Mouse (Mus musculus) heart, adult 2 months (tissue): ENCODE results near the gene Hsbp1. TPM values are rescaled to one million over a fixed set of nuclear protein-coding genes. Genes with fewer than 3 reads are reported as not detected.
"Not testable (repeated sequence)": the region's sequence is repeated elsewhere in the genome, so short reads cannot be mapped to it uniquely, and the experiment has no call there.

Experiments used
- DNase-seq, 2 experiments: peaks; one replicate each; pipeline ENCODE4 v3.0.0; 2021
- H3K27ac ChIP-seq: fragments of 200-600 bp; 2 replicates; pipeline ENCODE4 v1.8.1; 2022
- H3K27me3 ChIP-seq: fragments of 200-500 bp; 2 replicates; pipeline ENCODE4 v1.6.1; 2012; ENCODE audit warnings: mild to moderate bottlenecking, low read length, inconsistent platforms, mixed read lengths; ENCODE audit not compliant: control insufficient read depth, insufficient read depth
- H3K36me3 ChIP-seq: fragments of 200-500 bp; 2 replicates; pipeline ENCODE4 v1.6.1; 2012; ENCODE audit warnings: low read length, inconsistent platforms; ENCODE audit not compliant: control insufficient read depth, insufficient read depth
- H3K4me1 ChIP-seq: fragments of 200-500 bp; 2 replicates; pipeline ENCODE4 v1.6.1; 2011; ENCODE audit warnings: low read length; ENCODE audit not compliant: control insufficient read depth, insufficient read depth
- H3K4me3 ChIP-seq: fragments of 200-600 bp; 2 replicates; pipeline ENCODE4 v1.8.1; 2022
- H3K79me2 ChIP-seq: fragments of 200-500 bp; replicated peaks from 2 replicates; pipeline ENCODE4 v1.6.1; 2012; ENCODE audit warnings: mild to moderate bottlenecking, inconsistent platforms, low read length, moderate library complexity, mixed read lengths; ENCODE audit not compliant: control insufficient read depth, insufficient read depth
- H3K9ac ChIP-seq: fragments of 200-500 bp; 2 replicates; pipeline ENCODE4 v1.6.1; 2012; ENCODE audit warnings: low read depth, mild to moderate bottlenecking, control low read depth, inconsistent platforms, low read length, mixed read lengths
- CTCF ChIP-seq: fragments of 200-600 bp; IDR thresholded peaks from 2 replicates; pipeline ENCODE4 v1.8.1; 2022; ENCODE audit warnings: antibody characterized with exemption, mild to moderate bottlenecking, moderate library complexity
- EP300 ChIP-seq: fragments of 200-500 bp; IDR thresholded peaks from 2 replicates; pipeline ENCODE4 v1.6.1; 2011; ENCODE audit warnings: low read depth, low read length, control low read depth; ENCODE audit not compliant: insufficient read depth
- POLR2A ChIP-seq: fragments of 200-500 bp; IDR thresholded peaks from 2 replicates; pipeline ENCODE4 v1.6.1; 2011; ENCODE audit warnings: mild to moderate bottlenecking, low read depth, low read length, control low read depth; ENCODE audit not compliant: insufficient read depth
- WGBS: fragments of 180-500 bp; shearing (Covaris S2); methylation state at CpG from one replicate; pipeline ENCODE4 v1.1.7; 2018; 5-methylcytosine and 5-hydroxymethylcytosine counted together
- intact Hi-C: fragments of 180-260 bp; cut with DNase I; formaldehyde crosslinking; loops from one replicate; pipeline ENCODE4 v1.15.1; 2025
- long read RNA-seq: library from polyadenylated mRNA; stranded (forward); transcript quantifications from one replicate; pipeline ENCODE4 v2.0.0, GENCODE M21; 2021
- polyA plus RNA-seq: library from polyadenylated mRNA; depleted of rRNA; stranded (reverse); fragments of >200 nt; gene quantifications from 2 replicates; pipeline ENCODE4 v1.2.3, GENCODE M21; 2012; rRNA removed
- total RNA-seq, 2 experiments: library from RNA; stranded (reverse); gene quantifications; 2 replicates each; pipeline ENCODE4 v1.2.3; 2021

Hsbp1 gene
- total RNA-seq (100 to 1,000 TPM; 148 to 159 TPM), polyA plus RNA-seq (132 and 216 TPM in 2 replicates)
- long read RNA-seq, transcript Hsbp1-201 (4 exons, 1,208 nt) = major isoform, 165 of 167 reads
- long read RNA-seq, partial matches to known transcripts = 1 of 167 reads
- long read RNA-seq, other reads (novel, unspliced or antisense) = 0 of 167 reads

- WGBS = 3% methylated on average over 52 of the region's 52 CpGs
- TF ChIP-seq EP300 (peak; percentile 53; the same call in 1 of the 2 replicates), POLR2A (peak; percentile 91), CTCF (no peak)
These were observed at the start of gene Hsbp1 for GRCm38 (mm10) chr8:119344190-119344856. TSS of gene Hsbp1 (plus strand) at chr8:119344488.

GRCm38 (mm10) chr8:119295477-119295876 lies 48.8 kb upstream of the Hsbp1 start:
- no peak overlapping the region for H3K4me3 ChIP-seq
- H3K36me3 ChIP-seq = no peaks in the 10 kb centered on the region
- no peaks in the 10 kb centered on the region for H3K4me1 ChIP-seq
- no peaks in the 10 kb centered on the region for H3K27me3 ChIP-seq
- DNase-seq = no peak
- TF ChIP-seq CTCF (peak; percentile 30), POLR2A (no peak), EP300 (no peak)
- H3K9ac ChIP-seq = no peak overlapping the region
- intact Hi-C loops = no loop called here
- no peaks in the 10 kb centered on the region for H3K79me2 ChIP-seq
- WGBS = 73% methylated on average over 13 of the region's 13 CpGs
- H3K27ac ChIP-seq = no peak overlapping the region

More at GRCm38 (mm10) chr8:119344190-119344856, at the start of gene Hsbp1:
- peak; percentile 98 to 99 for DNase-seq
- peak within 1 kb of the TSS; percentile 93 for H3K4me3 ChIP-seq
- H3K4me1 ChIP-seq = peaks cover 3% of the 10 kb centered on the region
- H3K36me3 ChIP-seq = no peaks in the 10 kb centered on the region
- intact Hi-C loops = loop anchor here (10.0 kb wide), 1 partner anchor 1540 kb away; the partner anchor contains the start of gene Mphosph6
- no peaks in the 10 kb centered on the region for H3K79me2 ChIP-seq
- peak within 1 kb of the TSS; percentile 90 for H3K27ac ChIP-seq
- peak within 1 kb of the TSS; percentile 96 for H3K9ac ChIP-seq
- H3K27me3 ChIP-seq = no peaks in the 10 kb centered on the region

GRCm38 (mm10) chr8:119297752-119298151 lies 46.5 kb upstream of the Hsbp1 start:
- not testable (repeated sequence) for H3K4me1 ChIP-seq, H3K79me2 ChIP-seq, H3K27me3 ChIP-seq, H3K27ac ChIP-seq, H3K36me3 ChIP-seq, H3K4me3 ChIP-seq, H3K9ac ChIP-seq
- 0 out of 2 replicates have a peak, but pooled peaks have one; percentile 34 for TF ChIP-seq EP300
- TF ChIP-seq CTCF = peak; percentile 68
- 35% methylated on average over 3 of the region's 3 CpGs for WGBS
- peak in 1 of 2 experiments; percentile 55 for DNase-seq
- intact Hi-C loops = loop anchor here (1.0 kb wide), 1 partner anchor 73 kb away; no protein-coding TSS in a partner anchor

- H3K36me3 ChIP-seq = no peaks in the 10 kb centered on the region
- TF ChIP-seq CTCF = peak; percentile 49
- no peak for TF ChIP-seq POLR2A
- no peaks in the 10 kb centered on the region for H3K27me3 ChIP-seq
- no peaks in the 10 kb centered on the region for H3K4me1 ChIP-seq
- DNase-seq = no peak
- H3K79me2 ChIP-seq = no peaks in the 10 kb centered on the region
- intact Hi-C loops = no loop called here
- H3K9ac ChIP-seq = no peak overlapping the region
- H3K4me3 ChIP-seq = no peak overlapping the region
- no peak overlapping the region for H3K27ac ChIP-seq
- 89% methylated on average over 5 of the region's 5 CpGs for WGBS
These were observed 44.0 kb upstream of the Hsbp1 start for GRCm38 (mm10) chr8:119300335-119300734.

GRCm38 (mm10) chr8:119304196-119304595 lies 40.1 kb upstream of the Hsbp1 start:
- Histone ChIP-seq H3K9ac (no peak overlapping the region), H3K4me3 (no peak overlapping the region), H3K27ac (no peak overlapping the region), H3K27me3 (no peaks in the 10 kb centered on the region), H3K79me2 (no peaks in the 10 kb centered on the region; the same call in 1 of the 2 replicates), H3K4me1 (no peaks in the 10 kb centered on the region), H3K36me3 (no peaks in the 10 kb centered on the region)
- WGBS = 55% methylated on average over 8 of the region's 8 CpGs
- DNase-seq = peak in 1 of 2 experiments; percentile 12
- TF ChIP-seq EP300 (no peak), CTCF (no peak), POLR2A (no peak)
- intact Hi-C loops = no loop called here

- no peaks in the 10 kb centered on the region; the same call in 1 of the 2 replicates for H3K27me3 ChIP-seq
- H3K27ac ChIP-seq = no peak overlapping the region
- no peak overlapping the region for H3K4me3 ChIP-seq
- no peaks in the 10 kb centered on the region for H3K4me1 ChIP-seq
- no peaks in the 10 kb centered on the region; the same call in 1 of the 2 replicates for H3K79me2 ChIP-seq
- TF ChIP-seq POLR2A (no peak), EP300 (no peak), CTCF (peak; percentile 75)
- H3K36me3 ChIP-seq = no peaks in the 10 kb centered on the region
- H3K9ac ChIP-seq = no peak overlapping the region
- DNase-seq = no peak
- intact Hi-C loops = loop anchor here (1.0 kb wide), 1 partner anchor 73 kb away; no protein-coding TSS in a partner anchor
- WGBS = 41% methylated on average over 3 of the region's 3 CpGs
These were observed 32.9 kb upstream of the Hsbp1 start for GRCm38 (mm10) chr8:119311412-119311811.
